Mouse (Mus musculus) MEL-GATA-1-ER (cell line): ENCODE results near the gene Gm21915.

Experiments
- DNase-seq: peaks from one replicate; pipeline ENCODE4 v3.0.0-alpha.2; 2012; ENCODE audit warnings: low read depth; ENCODE audit errors: extremely low read depth

Gm21915 gene

DNA sequence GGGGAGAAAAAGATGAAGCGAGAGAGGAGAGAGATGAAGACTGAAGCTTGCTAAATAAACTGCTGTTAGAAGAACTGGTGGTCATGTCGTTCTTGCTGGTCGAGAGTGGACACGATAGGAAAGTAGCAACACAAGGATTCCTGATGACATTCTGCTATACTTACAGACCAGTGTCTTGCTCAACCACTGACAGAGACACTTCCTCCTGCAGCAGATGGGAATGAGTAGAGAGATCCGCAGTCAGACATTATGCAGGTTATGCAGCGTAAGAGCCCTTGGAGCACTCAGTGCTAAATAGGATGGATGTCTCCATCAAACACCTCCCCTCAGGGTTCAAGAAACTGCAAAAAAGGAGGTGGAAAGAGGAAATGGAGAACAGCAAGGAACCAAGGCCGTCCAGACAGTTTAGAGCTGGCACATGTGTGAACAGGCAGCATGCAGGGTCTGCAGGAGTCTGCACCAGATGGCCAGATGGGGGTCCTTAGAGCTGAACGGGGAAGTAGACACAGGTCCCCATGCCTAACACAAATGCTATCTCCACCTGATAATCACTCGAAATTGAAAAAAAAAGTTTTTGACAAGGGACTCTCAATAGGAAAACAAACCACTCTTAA lies 4.1 kb upstream of the Gm21915 start:
- no peak for DNase-seq

DNA sequence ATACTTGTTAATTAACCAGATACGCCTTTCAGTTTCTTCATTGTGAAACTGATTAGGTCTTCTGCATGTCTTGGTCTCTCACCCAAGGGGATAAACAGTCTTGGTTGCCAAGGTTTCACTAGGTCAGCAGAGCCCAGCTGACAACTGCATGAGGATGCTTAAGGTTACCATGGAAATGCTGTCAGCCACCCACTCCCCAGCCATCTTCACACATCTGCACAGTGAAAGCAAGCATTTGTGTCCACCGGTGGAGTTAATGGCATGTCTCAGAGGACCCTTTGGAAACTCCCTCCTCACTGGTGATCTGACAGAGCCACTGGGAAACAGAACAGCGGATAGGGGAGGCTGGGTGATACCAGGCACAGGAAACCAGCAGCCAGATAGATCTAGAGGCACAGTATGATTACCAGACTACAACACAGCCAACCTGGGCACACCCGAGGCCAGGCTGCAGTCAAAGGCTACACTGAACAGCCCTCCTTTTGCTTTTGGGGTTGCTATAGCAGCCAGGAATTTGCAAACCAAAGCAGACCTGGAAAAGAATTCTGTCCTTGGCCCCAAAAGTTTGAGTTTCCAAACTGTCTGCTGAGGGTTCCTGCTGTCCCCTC lies 1.0 kb downstream of the Gm21915 start:
- DNase-seq: no peak

DNA sequence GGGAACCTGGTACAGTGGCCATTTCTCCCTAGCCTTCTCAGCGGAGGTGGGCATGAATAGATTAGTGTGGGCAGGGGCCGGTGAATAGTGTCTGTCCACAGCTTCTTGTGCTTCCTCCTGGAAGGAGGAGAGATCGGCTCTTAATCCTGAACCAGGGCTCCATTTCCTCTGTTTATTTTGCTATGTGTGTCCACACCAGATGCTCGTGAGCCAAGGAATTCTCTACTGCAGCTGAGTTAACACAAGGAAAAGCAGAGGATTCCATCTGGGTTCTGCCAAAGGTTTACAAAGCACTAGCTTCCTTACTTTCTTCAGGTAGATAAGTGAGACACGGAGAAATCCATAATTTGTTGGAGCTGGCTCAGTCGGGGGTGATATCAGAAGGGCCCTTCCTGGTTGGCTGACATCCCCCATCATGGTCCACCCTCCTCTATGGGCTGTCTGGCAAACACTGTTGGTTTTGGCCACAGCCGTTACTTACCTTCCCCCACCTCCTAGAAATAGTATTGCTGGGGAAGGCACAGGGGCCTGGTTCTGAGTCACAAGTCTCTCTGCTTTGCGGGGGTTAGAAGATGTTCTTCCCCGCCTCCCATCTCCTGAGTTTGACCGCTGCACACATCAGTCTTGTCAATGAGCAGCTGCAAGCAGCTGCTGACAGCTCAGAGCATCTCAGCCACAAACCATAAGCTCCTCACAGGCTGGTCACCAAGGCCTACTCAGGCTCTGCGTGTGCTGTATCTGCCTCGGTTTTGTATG lies 5.0 kb downstream of the Gm21915 start:
- no peak for DNase-seq

DNA sequence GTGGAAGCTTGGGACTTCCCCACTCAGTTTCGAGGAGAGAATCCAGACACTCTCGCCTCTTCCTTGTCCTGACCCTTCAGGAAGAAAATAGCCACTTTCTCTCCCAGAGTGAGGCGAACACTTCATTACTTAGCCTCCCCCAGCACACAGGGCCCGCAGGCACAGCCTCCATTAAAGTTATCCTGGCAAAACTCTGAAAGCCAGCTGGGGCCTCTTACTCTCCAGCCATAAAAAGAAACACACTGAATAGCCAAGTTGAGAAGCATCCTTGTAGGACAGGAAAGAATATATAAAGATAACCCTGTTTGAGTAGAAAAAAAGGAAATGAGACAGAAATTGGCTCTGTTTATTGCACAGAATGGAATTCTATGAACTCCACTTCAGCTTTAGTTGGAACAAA lies 8.2 kb downstream of the Gm21915 start:
- no peak for DNase-seq

DNA sequence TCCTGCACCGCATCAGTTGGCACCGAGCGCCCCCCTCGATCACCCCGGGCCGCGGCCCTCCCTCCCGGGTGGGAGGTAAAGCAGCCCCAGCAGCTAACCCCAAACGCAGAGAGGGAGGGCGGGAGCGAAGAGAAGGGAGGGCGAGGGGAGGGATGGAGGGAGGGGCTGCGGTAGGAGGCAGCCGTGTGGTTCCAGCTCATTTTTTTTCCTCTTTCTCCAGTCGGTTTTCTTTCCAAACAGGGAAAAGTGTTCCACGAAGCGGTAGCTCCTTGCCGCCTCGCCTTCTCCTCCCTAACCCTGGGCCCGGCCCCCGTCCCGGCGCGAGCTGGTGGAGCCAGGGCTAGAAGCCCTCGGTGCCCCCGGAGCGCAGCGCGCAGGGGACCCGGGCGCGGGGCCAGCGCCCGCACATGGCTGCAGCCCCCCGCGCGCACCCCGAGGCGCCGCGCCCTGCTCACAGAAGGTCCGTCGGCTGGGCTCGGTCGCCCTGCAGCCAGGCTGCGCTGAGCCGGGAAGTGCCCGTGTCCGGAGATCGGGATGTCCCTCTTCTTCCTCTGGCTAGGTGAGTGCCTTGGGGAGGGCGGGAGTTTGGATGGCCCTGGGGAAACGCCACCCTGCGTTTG lies 15.5 kb downstream of the Gm21915 start, which contains the start of gene Clmp:
TSS of gene Clmp (plus strand) at position 162 of the 620 bp plus-strand sequence.
- no peak for DNase-seq

DNA sequence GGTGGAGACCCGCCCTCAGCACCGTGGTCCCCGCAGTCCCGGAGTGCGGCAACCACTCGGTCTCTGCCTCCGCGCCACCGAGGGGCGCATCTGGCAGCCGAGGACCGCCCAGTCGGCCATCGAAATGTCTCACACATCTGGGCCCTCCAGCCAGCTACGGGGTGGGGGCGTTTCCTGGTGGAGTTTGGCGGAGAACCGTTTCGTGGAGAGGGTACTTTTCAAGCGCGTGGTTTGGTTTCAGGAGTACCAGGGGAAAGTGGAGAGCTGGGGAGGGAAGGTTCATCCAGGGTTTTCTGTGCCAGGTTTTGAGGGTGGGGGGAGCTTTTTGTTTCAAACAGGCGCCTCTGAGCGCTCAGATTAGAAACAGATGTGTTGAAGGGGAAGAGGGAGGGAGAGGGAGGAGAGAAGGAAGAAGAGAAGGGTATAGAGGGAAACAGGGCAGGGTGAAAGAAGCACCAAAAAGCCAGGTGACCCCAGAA lies 16.0 kb downstream of the Gm21915 start:
- DNase-seq: no peak

DNA sequence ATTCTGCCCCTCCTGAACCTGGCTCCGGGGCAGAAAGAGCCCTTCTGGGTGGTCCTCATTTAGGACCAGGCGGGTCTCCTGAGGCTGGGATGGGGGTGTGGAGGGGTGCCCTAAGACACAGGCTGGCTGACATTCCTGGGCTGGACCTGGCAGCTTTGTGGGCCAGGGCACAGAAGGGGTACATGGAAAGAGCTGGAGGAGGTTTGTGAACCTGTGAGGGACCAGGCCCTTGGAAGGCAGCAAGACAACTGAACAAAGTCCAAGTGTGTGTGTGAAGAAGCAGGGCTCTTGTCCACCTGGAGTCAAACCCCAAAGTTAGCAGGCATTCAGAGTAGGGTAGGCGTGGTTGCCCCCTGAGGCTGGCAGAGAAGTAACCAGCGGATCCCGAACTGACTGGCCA lies 16.6 kb downstream of the Gm21915 start:
- DNase-seq: no peak

DNA sequence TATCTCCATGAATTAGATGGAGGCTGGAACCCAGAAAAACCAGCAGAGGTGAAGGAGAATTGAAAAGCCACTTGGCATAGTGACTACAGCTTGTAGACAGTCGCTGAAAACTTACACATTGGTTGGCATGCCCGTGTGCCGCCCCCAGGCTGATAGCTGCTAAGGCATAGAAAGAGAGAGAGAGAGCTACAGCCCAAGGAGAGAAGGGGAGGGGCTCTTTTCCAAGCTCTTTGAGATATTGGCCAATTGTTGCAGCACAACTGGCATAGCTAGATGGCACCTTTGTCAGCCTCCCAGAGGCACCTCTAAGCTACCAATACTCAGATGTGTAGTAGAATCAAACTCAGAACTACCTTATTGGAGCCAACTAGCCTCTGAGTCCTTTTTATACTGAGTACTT lies 17.1 kb downstream of the Gm21915 start:
- no peak for DNase-seq

DNA sequence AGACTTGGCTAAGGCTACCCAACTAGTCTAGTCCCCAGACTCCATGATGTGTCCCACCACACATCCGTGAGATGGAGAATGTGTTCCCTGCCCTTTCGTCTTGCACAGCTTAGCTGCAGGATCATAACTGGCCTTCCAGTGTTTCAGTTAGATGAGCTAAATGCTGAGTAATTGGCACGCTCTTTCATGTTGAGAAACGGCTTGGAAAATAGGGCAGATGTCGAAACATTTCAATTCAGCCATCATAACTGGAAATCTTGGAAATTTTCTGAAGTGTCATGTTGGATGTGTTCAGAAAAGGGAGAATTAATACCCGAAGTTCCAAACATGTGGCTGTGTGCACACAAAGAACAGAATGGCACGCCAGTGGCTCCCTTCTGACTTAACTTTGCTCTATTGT lies 20.1 kb downstream of the Gm21915 start:
- DNase-seq: no peak

DNA sequence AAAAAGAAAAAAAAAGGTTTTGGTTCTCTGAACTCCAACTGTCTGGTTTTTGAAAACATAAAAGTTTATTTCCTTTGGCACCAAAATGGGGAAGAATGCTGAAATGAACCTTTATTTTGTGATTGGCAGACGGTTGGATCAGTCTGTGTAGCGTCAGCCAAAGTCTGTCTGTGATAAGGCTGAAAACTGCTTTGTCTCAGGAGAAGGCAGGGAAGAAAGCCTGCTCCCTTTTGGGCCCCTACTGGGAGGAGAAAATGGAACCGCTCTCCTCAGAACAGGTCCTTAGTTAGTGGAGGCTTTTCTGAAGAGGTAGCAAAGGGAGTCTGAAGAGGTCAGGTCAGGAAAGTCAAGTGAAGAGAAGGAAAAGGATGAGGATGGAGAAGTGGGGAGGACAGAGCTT lies 22.6 kb downstream of the Gm21915 start:
- no peak for DNase-seq

DNA sequence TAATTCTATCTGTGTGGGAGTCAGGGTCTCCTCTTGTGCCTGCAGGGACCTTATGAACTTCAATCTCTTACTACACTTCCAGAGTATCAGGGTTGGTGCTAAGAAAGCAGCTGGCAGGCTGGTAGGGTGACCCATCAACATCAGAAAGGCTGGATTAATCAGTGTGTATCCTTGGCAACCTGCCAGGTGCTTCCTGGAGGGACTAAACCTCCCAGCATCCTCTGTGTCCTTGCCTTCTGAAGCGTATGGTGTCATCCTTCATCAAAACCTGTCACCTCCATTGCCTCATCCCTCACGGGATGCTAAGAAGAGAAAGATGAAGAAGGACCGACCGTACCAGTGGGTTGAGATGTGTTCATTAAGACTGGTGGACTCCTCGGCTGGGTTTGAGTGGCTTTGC lies 23.4 kb downstream of the Gm21915 start:
- DNase-seq: no peak

DNA sequence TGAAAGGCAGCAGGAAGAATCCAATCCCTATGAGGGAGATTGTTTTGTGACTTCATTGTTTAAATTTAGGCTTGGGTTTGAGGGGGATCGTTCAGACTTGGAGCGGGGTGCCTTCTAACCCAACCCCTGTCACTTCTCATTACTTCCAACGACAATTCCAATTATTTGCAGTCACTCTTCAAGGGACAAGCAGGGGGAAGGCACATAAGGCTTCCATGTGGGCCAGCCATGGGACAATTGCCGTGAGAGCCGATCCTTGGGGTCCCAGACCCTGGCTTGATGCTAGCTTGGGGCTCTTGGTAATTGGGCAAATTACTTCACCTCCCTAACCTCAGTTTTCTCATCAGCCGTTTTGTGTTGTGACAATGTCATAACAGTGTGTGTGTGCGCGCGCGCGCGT lies 23.9 kb downstream of the Gm21915 start:
- DNase-seq: no peak

DNA sequence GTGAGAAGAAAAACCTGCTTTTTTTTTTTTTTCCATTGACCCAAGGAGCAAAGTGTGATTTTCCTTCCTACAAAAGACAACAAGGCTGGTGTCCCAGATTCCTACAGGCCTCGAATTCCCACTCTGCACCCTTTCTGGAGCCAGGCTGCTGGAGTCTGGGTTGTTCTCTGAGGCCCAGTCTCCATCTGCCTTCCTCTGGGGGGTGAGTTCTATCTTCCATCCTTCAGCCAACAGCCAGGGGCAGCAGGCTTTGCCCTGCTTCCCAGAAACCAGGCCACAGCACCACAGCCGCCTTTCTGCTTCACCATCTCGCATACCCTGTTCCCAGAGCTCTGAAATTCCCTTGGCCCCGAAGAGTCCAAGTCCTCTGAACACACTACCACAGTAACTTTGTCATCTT lies 25.7 kb downstream of the Gm21915 start:
- DNase-seq: no peak

DNA sequence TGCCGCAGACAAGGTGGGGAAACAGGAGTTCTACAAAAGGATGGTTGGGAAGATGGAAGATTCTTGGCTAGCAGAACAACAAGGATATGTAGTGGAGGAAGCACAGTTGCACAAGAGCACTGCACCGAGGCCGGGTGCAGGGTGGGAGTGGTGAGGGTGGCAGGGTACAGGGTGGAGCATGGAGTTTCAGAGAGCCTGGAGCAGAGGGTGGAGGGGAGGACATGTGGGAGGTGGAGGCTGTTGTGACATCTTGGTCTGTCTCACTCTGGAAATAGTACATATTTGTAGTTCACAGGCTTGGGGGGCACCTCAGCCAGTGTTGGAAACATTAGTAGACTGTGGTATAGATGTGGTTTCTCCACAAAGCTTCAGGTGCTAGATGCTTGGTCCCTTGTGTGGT lies 28.8 kb downstream of the Gm21915 start:
- no peak for DNase-seq

DNA sequence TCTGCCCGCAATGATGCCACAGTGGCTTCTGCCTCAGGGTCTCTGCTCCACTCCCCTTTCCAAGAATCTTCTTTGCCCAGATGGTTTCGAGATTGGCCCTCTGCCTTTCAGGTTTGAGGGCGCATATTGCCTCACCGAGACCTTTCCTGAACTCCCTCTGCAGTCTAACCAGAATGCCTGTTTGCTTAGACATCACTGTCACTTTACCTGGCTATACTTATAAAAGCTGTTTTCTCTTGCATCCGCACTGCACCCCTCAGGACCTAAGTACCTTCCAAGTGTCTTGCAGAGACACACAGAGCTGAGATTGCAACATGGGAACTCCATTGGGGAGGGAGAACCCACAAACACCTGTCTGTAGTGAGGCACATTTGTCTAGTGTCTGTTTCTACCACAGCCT lies 29.8 kb downstream of the Gm21915 start:
- DNase-seq: no peak

DNA sequence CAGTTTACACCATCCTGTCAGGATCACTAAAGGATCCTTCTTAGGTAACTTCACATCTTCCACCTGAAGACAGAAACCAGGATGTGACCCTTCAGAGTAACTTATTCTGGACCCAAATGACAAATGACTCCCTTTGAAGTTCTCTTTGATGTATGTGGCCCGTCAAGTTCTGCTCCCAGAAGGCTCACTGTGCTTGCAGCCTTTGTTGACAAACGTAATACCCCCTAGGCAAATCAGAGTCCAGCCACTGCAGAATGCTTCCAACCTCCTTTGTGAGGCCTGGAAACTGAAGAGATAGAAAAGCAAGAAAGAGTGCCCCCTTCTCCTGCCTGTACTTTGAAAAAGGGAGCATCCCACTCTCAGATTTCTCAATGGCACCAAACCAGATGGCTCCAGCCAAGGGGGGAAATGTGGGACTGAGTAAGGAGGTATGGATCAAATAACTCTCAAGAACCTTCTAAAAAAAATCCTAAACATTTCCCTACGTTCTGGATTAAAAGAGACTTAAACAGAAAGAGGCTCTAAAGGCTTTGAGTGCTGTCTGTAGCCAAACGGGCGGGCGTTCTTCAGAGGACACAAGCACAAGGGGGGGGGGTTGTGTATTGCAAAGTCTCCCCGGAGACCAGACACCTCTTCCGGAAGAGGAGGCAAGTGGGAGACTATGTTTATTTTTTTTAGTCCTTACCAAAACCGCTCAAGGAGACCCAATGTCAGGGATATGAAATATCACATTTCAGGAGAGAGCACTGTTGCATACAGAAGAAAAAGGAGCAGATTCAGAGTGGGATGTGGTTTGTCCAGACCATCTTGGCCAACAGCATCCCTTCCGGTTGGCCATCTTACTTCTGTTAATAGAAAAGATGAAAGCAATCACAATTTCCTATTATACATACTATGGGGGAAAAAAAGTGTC lies 34.2 kb downstream of the Gm21915 start:
- no peak for DNase-seq

DNA sequence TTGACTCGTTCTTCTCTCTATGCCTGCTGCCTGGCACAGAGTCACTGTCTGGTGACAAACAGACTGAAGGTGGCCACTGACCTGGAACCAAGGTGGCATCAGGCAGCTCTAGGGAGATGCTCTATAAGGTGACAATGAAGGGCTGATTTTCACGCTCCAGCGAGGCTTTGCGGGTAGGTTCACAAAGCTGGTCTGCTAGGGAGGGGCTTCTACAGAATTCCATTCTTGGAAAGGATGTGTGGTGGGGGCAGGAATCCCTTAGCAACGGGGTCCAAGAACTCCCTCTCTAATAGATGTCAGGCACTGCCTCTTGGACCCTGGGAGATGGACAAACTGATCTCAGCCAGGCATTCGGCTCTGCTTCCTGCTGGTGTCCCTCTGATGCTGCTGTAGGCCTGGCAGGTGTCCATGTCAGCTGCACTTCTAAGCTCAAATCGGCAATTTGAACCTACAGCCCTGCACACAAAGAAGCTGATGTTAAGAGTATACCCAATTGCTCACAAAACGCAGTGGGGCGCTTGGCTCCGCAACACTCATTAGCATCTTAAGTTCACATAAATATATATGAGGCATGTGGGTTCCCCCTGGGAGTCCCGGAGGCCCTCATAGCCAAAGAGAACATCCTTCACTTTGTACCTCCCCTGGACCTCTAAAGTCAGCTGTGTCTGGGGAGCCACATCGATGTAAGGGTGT lies 38.2 kb downstream of the Gm21915 start:
- no peak for DNase-seq

DNA sequence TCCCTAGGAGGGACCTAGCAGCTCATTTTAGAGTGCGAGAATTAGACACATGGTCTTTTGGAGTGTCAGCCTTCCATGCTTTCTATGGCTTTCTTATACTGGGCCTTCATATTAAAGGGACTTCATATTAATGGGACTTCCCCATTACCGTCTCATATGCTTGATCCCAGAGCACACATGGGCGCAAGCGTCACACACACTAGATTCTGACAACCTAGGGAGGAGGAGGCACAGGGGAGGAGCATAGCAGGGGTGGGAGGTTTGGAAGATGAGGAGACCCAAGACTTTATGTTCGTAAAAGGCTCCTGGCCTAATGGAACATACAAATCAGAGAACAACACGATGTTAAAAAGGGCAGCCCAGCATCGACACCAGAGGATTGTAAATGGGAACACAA lies 38.7 kb downstream of the Gm21915 start:
- no peak for DNase-seq

DNA sequence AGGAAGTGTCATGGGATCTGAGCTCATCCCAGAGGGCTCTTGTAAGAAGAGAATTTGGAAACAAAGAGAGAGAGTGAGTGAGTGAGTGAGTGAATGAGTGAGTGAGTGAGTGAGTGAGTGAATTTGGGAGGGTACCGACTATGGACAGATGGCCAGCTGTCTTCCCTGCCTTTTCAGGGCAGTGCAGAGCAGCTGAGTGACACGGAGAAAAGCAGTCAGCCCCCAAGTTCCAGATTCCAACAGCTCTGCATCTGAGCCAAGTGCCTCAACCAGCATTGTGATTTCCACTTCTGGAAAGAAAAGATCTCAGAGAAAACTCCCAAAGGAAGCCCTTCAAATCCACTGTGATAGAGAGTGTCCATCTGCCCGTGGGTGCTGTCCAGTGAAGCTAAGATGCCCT lies 39.2 kb downstream of the Gm21915 start:
- no peak for DNase-seq

DNA sequence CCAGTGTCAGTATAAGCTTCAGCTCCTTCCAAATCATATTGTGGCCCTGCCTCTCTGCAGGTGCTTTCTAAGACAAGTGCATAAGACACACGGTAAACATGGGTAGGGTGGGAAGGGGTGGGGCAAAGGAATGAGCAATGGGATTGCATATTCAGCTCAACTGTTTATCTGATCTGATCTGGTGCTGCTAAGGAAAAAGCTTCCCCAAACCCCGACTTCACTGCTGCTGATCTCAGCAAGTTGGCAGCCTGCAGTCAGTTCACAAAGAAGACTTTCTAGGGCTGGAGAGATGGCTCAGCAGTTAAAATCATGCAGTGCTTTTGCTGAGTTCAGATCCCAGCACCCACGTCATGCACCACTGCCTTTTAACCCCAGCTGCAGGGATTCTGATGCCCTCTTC lies 39.6 kb downstream of the Gm21915 start:
- no peak for DNase-seq

DNA sequence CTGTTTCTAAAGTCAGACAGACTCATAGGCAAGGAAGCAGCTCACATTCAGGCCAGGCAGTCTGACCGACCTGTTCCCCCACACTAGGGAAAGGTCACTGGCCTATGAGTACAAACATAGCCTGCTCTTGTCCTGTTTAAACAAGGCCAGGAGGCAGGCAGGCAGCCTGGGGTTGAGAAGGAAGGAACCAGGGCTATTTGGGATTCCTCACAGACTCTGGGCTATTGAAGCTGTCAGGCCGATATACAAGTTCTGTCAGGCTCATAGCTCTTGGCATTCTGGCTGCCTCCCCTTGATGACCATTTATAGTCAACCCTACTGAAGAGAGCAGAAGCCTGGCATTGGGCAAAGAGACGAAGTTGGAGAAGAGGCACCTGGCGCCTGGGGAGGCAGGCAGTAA lies 41.2 kb downstream of the Gm21915 start:
- no peak for DNase-seq
